Mouse (Mus musculus) CH12.LX (cell line): ENCODE results near the gene Eif5a2. TPM values are rescaled to one million over a fixed set of nuclear protein-coding genes. Genes with fewer than 3 reads are reported as not detected.
"Not testable (repeated sequence)": the region's sequence is repeated elsewhere in the genome, so short reads cannot be mapped to it uniquely, and the experiment has no call there.

Experiments
- DNase-seq: peaks from one replicate; pipeline ENCODE4 v3.0.0-alpha.2; 2013; ENCODE audit errors: extremely low read depth
- H3K27ac ChIP-seq: 2 replicates; pipeline ENCODE4 v1.5.1; 2012; ENCODE audit warnings: low read depth, mild to moderate bottlenecking, control low read depth, moderate library complexity; ENCODE audit not compliant: insufficient read depth
- H3K27me3 ChIP-seq: replicated peaks from 2 replicates; pipeline ENCODE3; 2012; ENCODE audit warnings: inconsistent platforms
- H3K36me3 ChIP-seq, 2 experiments: replicated peaks in 1 of 2; 2 replicates each; pipeline versions ENCODE3 to v1.6.1; 2012; ENCODE audit warnings: inconsistent platforms in 1 of 2, low read length in 1 of 2, mild to moderate bottlenecking in 1 of 2, mixed read lengths in 1 of 2, moderate library complexity in 1 of 2; ENCODE audit not compliant: control insufficient read depth in 1 of 2, insufficient read depth in 1 of 2
- H3K4me1 ChIP-seq, 2 experiments: 2 replicates each; pipeline ENCODE4 v1.6.1; 2012; ENCODE audit warnings: inconsistent platforms in 1 of 2, moderate library complexity in 1 of 2; ENCODE audit not compliant: insufficient read depth in 2 of 2, control insufficient read depth in 1 of 2
- H3K4me2 ChIP-seq: 2 replicates; pipeline ENCODE4 v1.6.1; 2012; ENCODE audit warnings: low read depth, mild to moderate bottlenecking, control low read depth; ENCODE audit not compliant: poor library complexity, insufficient read depth, severe bottlenecking
- H3K4me3 ChIP-seq, 3 experiments: fragments of 150-350 bp in 1 of 3; sonication (generic) in 1 of 3; replicated peaks in 1 of 3; 2 replicates each; pipeline versions ENCODE3 to v1.5.1; 2011 to 2012; ENCODE audit warnings: low read depth in 2 of 3, low read length in 2 of 3, mild to moderate bottlenecking in 2 of 3, moderate library complexity in 2 of 3, control low read depth in 1 of 3, improper control_type of control experiment in 1 of 3, inconsistent platforms in 1 of 3, mixed read lengths in 1 of 3; ENCODE audit not compliant: poor library complexity in 1 of 3
- H3K79me2 ChIP-seq: replicated peaks from 2 replicates; pipeline ENCODE4 v1.6.1; 2012; ENCODE audit warnings: mild to moderate bottlenecking, moderate library complexity; ENCODE audit not compliant: control insufficient read depth, poor library complexity, insufficient read depth, severe bottlenecking; ENCODE audit errors: extremely low read depth
- H3K9ac ChIP-seq: 2 replicates; pipeline ENCODE4 v1.6.1; 2012; ENCODE audit warnings: low read depth, mild to moderate bottlenecking, control low read depth, moderate library complexity; ENCODE audit not compliant: insufficient read depth
- H3K9me3 ChIP-seq: replicated peaks from 2 replicates; pipeline ENCODE3; 2012; ENCODE audit warnings: low read length, inconsistent platforms, mixed read lengths
- CHD2 ChIP-seq: IDR thresholded peaks from 2 replicates; pipeline ENCODE4 v1.6.1; 2011; ENCODE audit warnings: low read length, improper control_type of control experiment
- ELF1 ChIP-seq: IDR thresholded peaks from 2 replicates; pipeline ENCODE4 v1.6.1; 2014; ENCODE audit warnings: low read depth, mild to moderate bottlenecking, inconsistent platforms, low read length, improper control_type of control experiment
- EP300 ChIP-seq: IDR thresholded peaks from 2 replicates; pipeline ENCODE4 v1.6.1; 2011; ENCODE audit warnings: low read length, improper control_type of control experiment
- HCFC1 ChIP-seq: IDR thresholded peaks from 2 replicates; pipeline ENCODE4 v1.6.1; 2012; ENCODE audit warnings: low read depth, mild to moderate bottlenecking, inconsistent platforms, low read length, improper control_type of control experiment
- IRF4 ChIP-seq: IDR thresholded peaks from 2 replicates; pipeline ENCODE4 v1.6.1; 2014; ENCODE audit warnings: low read depth, mild to moderate bottlenecking, inconsistent platforms, low read length, improper control_type of control experiment
- KAT2A ChIP-seq: IDR thresholded peaks from 2 replicates; pipeline ENCODE4 v1.6.1; 2012; ENCODE audit warnings: low read length, improper control_type of control experiment, inconsistent platforms; ENCODE audit not compliant: insufficient replicate concordance
- MAFK ChIP-seq: IDR thresholded peaks from 2 replicates; pipeline ENCODE4 v1.6.1; 2011; ENCODE audit warnings: low read length, improper control_type of control experiment; ENCODE audit not compliant: insufficient replicate concordance
- MAX ChIP-seq: IDR thresholded peaks from 2 replicates; pipeline ENCODE4 v1.6.1; 2011; ENCODE audit warnings: low read length, improper control_type of control experiment
- MXI1 ChIP-seq: IDR thresholded peaks from 2 replicates; pipeline ENCODE4 v1.6.1; 2011; ENCODE audit warnings: mild to moderate bottlenecking, low read depth, low read length, improper control_type of control experiment
- MYC ChIP-seq: IDR thresholded peaks from 2 replicates; pipeline ENCODE4 v1.6.1; 2011; ENCODE audit warnings: low read depth, mild to moderate bottlenecking, improper control_type of control experiment, low read length
- NRF1 ChIP-seq: IDR thresholded peaks from 2 replicates; pipeline ENCODE4 v1.6.1; 2014; ENCODE audit warnings: low read depth, mild to moderate bottlenecking, inconsistent platforms, low read length, improper control_type of control experiment, moderate library complexity
- POLR2A ChIP-seq: IDR thresholded peaks from 2 replicates; pipeline ENCODE4 v1.6.1; 2011; ENCODE audit warnings: low read depth, mild to moderate bottlenecking, improper control_type of control experiment, low read length
- SMC3 ChIP-seq: IDR thresholded peaks from 2 replicates; pipeline ENCODE4 v1.6.1; 2011; ENCODE audit warnings: low read depth, low read length, improper control_type of control experiment
- TBP ChIP-seq: conservative IDR thresholded peaks from 2 replicates; pipeline ENCODE4 v1.6.1; 2011; ENCODE audit warnings: low read depth, low read length, improper control_type of control experiment
- UBTF ChIP-seq: IDR thresholded peaks from 2 replicates; pipeline ENCODE4 v1.6.1; 2012; ENCODE audit warnings: low read depth, mild to moderate bottlenecking, inconsistent platforms, low read length, improper control_type of control experiment, moderate library complexity
- USF1 ChIP-seq: IDR thresholded peaks from 2 replicates; pipeline ENCODE4 v1.6.1; 2014; ENCODE audit warnings: low read depth, mild to moderate bottlenecking, inconsistent platforms, low read length, improper control_type of control experiment
- ZC3H11A ChIP-seq: IDR thresholded peaks from 2 replicates; pipeline ENCODE4 v1.6.1; 2012; ENCODE audit warnings: low read depth, mild to moderate bottlenecking, inconsistent platforms, low read length, improper control_type of control experiment
- ZKSCAN1 ChIP-seq: IDR thresholded peaks from 2 replicates; pipeline ENCODE4 v1.6.1; 2012; ENCODE audit warnings: low read depth, inconsistent platforms, low read length, improper control_type of control experiment, borderline replicate concordance
- ZMIZ1 ChIP-seq: IDR thresholded peaks from 2 replicates; pipeline ENCODE4 v1.6.1; 2012; ENCODE audit warnings: low read depth, mild to moderate bottlenecking, inconsistent platforms, low read length, improper control_type of control experiment
- ZNF384 ChIP-seq: IDR thresholded peaks from 2 replicates; pipeline ENCODE4 v1.6.1; 2012; ENCODE audit warnings: low read depth, low read length, improper control_type of control experiment, inconsistent platforms
- dilution Hi-C: fragments of 300-500 bp; cut with MboI; formaldehyde crosslinking; loops from 2 replicates; pipeline ENCODE4 v1.14.3; 2020; ENCODE audit warnings: low sequenced_read_pairs; ENCODE audit not compliant: extremely low pct_unique_long_range_greater_than_20kb, extremely low pct_ligation_motif_present
- in situ Hi-C: fragments of 300-500 bp; cut with MboI; formaldehyde crosslinking; loops from 3 replicates; pipeline ENCODE4 v1.14.3; 2019; ENCODE audit warnings: low sequenced_read_pairs, low pct_ligation_motif_present, low pct_unique_long_range_greater_than_20kb, mixed read lengths
- polyA plus RNA-seq: library from polyadenylated mRNA; unstranded; fragments of >175 nt; gene quantifications from 2 replicates; pipeline ENCODE4 v1.2.1, GENCODE M21; 2012; ENCODE audit warnings: low read depth; ENCODE audit not compliant: insufficient read length
- total RNA-seq, 2 experiments: library from RNA; depleted of rRNA; stranded (reverse); fragments of 300-350 nt in 1 of 2; fragments of >200 nt in 1 of 2; gene quantifications; 2 replicates each; pipeline ENCODE4 v1.2.3; 2012 to 2014

The Eif5a2 gene
- total and polyA plus RNA-seq, 3 experiments = not detected

GRCm38 (mm10) chr3:28766935-28767334, 14.1 kb upstream of the Eif5a2 start:
- H3K9ac ChIP-seq = no peak overlapping the region
- H3K4me3 ChIP-seq = no peak overlapping the region
- H3K27ac ChIP-seq = no peak overlapping the region
- dilution Hi-C loops (no loop called here), in situ Hi-C loops (no loop called here)
- TF ChIP-seq ZKSCAN1 (no peak), USF1 (no peak)
- H3K36me3 ChIP-seq = no peaks in the 10 kb centered on the region
- DNase-seq = no peak
- no peaks in the 10 kb centered on the region for H3K79me2 ChIP-seq
- H3K27me3 ChIP-seq = no peaks in the 10 kb centered on the region
- no peaks in the 10 kb centered on the region for H3K4me1 ChIP-seq
- H3K9me3 ChIP-seq = no peaks in the 10 kb centered on the region
- H3K4me2 ChIP-seq = no peak overlapping the region

- H3K9ac ChIP-seq = no peak overlapping the region
- no peak overlapping the region for H3K4me3 ChIP-seq
- H3K79me2 ChIP-seq = no peaks in the 10 kb centered on the region
- in situ Hi-C loops (no loop called here), dilution Hi-C loops (no loop called here)
- no peaks in the 10 kb centered on the region for H3K27me3 ChIP-seq
- DNase-seq = no peak
- H3K4me2 ChIP-seq = no peak overlapping the region
- H3K27ac ChIP-seq = no peak overlapping the region
- TF ChIP-seq KAT2A = no peak
- TF ChIP-seq MAFK = no peak
- TF ChIP-seq ELF1 = no peak
- TF ChIP-seq UBTF = no peak
- no peak for TF ChIP-seq POLR2A
- no peaks in the 10 kb centered on the region for H3K4me1 ChIP-seq
- H3K9me3 ChIP-seq = no peaks in the 10 kb centered on the region
- no peaks in the 10 kb centered on the region for H3K36me3 ChIP-seq
These were observed 12.9 kb upstream of the Eif5a2 start for GRCm38 (mm10) chr3:28768222-28768621.

- DNase-seq, H3K9ac ChIP-seq, H3K27ac ChIP-seq, H3K4me3 ChIP-seq, H3K79me2 ChIP-seq, H3K27me3 ChIP-seq, in situ Hi-C loops, H3K36me3 ChIP-seq, H3K4me1 ChIP-seq, H3K4me2 ChIP-seq, dilution Hi-C loops, H3K9me3 ChIP-seq: not testable (repeated sequence)
These were observed 8.2 kb upstream of the Eif5a2 start for GRCm38 (mm10) chr3:28772919-28773318.

- Histone ChIP-seq H3K27me3 (no peaks in the 10 kb centered on the region), H3K9me3 (no peaks in the 10 kb centered on the region), H3K4me3 (no peak overlapping the region), H3K27ac (no peak overlapping the region), H3K36me3 (no peaks in the 10 kb centered on the region), H3K4me2 (no peak overlapping the region), H3K9ac (no peak overlapping the region), H3K79me2 (no peaks in the 10 kb centered on the region), H3K4me1 (no peaks in the 10 kb centered on the region)
- in situ Hi-C loops (no loop called here), dilution Hi-C loops (no loop called here)
- no peak for TF ChIP-seq NRF1
- no peak for TF ChIP-seq MXI1
- no peak for TF ChIP-seq SMC3
- no peak for TF ChIP-seq ZNF384
- TF ChIP-seq MYC = no peak
- TF ChIP-seq HCFC1 = no peak
- no peak for TF ChIP-seq MAFK
- TF ChIP-seq TBP = no peak
- TF ChIP-seq ELF1 = no peak
- TF ChIP-seq CHD2 = no peak
- no peak for TF ChIP-seq EP300
- TF ChIP-seq IRF4 = no peak
- TF ChIP-seq ZMIZ1 = no peak
- TF ChIP-seq MAX = no peak
- TF ChIP-seq ZC3H11A = no peak
- DNase-seq = no peak
These were observed 5.7 kb upstream of the Eif5a2 start for GRCm38 (mm10) chr3:28775361-28775760.
